Mouse (Mus musculus) c-Kit-positive CD71-negative TER-119-negative erythroid progenitor cells, embryonic 14.5 days (primary cell): ENCODE data around the gene Add2.
A peak's percentile ranks its signal among the peaks of the same experiment; 100 is the strongest.
"Not testable (repeated sequence)": the region's sequence is repeated elsewhere in the genome, so short reads cannot be mapped to it uniquely, and the experiment has no call there.

Source experiments
- DNase-seq: peaks from one replicate; pipeline ENCODE4 v3.0.0-alpha.2; 2013; ENCODE audit warnings: low read depth

The Add2 gene

GRCm38 (mm10) chr6:86028601-86029322 lies at the start of gene Add2:
Gene Add2 (plus strand): TSS chr6:86028681.
- DNase-seq: no peak

GRCm38 (mm10) chr6:85978736-85979135 lies 49.7 kb upstream of the Add2 start:
- not testable (repeated sequence) for DNase-seq

GRCm38 (mm10) chr6:85984351-85984750 lies 44.1 kb upstream of the Add2 start:
- no peak for DNase-seq

DNA sequence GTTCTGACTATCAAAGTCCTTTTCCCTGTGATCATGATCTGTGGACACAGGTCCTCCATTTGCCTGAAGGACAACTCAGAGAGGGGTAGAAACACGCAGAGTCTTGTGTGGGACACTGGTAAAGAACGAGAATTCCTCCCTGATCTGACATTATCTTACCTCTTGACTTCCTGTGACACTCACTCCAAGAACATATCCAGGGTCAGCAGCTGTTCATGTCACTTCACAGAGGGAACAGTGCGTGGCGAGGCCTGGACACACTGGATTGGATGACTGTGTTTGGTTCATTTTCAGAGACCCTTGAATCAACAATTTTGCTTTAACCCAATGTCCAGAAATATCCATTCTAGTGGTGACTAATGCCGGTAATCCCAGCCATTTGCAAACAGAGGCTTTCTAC lies 38.9 kb upstream of the Add2 start:
- DNase-seq: not testable (repeated sequence)

DNA sequence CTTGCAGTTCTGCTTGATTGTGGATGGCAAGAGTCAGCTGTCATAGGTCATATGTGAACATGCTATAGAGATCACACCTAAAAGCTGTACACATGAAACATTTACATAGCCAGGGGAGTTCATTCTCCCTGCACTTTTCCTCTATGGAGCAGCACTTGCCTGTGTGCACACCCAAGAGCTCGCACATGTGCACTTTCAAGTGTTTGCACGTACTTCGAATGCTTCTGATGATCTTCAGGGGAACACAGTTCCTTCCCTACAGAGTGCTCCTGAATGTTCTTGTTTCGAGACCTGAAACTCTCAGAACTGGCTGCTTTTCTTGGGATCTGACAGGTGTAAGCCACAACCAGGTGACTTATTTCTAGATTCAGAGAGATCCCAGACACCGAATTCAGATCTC lies 37.7 kb upstream of the Add2 start:
- not testable (repeated sequence) for DNase-seq

DNA sequence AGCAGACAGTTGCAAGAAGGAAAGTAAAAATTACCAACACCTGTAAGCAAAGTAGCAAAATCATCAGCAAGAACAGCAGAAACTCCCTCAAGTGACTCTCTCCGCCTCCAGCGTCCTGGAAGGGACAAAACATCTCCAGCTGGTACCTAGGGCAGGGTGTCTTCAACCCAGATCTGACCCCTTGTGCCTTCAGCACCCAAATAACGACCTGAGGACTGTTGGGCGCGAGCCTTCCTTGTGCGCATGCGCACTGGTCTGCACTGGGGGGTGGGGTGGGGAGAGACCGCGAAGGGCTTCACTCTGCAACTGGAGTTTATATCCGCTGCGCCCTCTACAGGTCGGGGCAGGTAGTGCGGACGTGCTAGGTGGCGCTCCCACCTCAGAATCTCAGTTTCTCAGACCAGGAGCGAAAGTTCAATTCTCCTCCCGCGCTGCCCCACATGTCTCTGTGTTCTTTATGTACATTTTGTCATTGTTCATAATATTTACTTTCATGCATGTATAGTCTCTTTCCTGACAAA lies 25.0 kb upstream of the Add2 start:
- DNase-seq: no peak

DNA sequence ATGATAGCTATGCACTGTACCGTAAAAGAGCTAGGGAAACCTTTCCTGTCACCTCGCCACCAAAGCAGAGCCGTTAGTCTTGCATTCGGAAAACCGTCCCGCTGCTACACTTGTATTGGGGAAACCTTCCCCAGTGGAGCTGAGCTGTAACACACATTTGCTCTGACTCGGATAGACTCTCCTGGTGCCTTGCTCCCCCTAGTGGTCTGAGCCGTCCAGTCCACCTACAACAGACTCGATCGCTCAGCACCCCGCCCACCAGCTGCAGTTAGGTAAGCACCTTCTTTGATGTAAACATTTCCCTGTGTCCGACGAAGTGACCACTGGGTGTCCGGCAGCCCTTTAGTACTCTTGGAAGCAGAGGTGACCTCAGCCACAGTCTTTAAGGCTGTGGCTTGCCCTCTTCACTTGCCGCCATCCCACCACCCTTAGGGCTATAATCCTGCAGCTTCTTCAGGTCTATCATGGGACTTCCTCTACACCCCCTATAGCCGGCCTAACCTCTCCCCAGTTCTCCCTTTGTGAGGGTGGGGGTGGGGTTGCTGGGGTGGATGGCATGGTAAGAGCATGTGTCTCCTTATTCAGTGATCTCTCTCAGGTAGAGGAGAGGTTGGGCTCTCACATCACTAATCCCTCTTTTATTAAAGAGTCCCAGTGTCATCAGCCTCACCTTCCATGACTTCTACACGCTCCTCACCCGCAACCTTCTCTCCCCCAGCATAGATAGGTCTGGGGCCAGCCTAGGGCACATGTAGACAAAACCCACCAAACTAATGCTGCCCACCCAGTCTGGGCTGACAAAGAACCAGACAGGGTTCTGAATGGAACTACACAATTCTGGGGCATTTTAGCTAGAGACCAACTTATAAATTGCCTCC lies 24.0 kb upstream of the Add2 start:
- DNase-seq: peak; percentile 79

GRCm38 (mm10) chr6:86009980-86010379 lies 18.5 kb upstream of the Add2 start:
- DNase-seq: peak; percentile 29

- not testable (repeated sequence) for DNase-seq
These were observed 13.7 kb upstream of the Add2 start for GRCm38 (mm10) chr6:86014812-86015211.

DNA sequence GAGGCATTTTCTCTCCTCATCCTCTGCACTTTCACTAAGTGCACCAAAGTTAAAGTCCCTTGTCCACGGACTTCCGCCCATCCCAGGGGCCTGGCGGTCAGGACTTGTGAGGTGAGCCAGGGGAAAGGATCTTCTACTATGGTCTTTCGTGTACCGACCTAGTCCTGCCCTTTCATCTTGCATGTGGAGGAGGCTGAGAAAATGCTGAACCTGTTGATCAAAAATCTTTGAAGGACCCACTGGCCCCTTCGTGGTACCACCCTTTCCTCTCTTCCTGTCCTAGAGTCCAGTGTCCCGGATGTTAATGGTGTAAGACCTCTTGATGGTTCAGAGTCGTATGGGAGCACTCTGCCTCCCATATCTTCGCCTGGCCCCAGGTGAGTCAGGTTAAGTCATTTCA lies 12.6 kb upstream of the Add2 start, which contains the start of gene Figla:
TSS of gene Figla (plus strand) at position 301 of the 400 bp plus-strand sequence.
- DNase-seq: no peak

DNA sequence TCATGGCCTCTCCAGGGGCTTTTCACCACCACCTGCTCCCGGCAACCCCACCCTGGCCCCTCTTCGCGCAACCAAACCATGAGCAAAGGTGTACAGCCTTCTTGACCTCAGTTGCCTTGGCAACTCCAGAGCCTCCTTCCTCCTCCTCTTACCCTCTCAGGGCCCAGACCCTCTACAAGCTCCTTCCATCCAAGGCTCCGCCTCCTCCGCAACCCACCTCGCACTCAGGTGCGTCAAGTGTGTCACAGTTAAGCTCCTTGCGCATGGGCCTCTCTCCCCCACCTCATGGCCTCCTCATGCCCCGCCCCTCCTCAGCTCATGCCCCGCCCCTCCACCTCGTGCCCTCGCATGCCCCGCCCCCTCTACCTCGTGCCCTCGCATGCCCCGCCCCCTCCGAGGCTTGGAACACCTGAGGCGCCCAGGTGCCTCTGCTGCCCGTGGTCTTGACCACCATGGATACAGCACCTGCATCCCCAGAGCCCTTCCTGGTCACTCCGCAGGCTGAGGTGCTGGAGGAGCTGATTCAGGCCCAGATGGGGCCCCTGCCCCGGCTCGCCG lies 11.6 kb upstream of the Add2 start:
- no peak for DNase-seq

DNA sequence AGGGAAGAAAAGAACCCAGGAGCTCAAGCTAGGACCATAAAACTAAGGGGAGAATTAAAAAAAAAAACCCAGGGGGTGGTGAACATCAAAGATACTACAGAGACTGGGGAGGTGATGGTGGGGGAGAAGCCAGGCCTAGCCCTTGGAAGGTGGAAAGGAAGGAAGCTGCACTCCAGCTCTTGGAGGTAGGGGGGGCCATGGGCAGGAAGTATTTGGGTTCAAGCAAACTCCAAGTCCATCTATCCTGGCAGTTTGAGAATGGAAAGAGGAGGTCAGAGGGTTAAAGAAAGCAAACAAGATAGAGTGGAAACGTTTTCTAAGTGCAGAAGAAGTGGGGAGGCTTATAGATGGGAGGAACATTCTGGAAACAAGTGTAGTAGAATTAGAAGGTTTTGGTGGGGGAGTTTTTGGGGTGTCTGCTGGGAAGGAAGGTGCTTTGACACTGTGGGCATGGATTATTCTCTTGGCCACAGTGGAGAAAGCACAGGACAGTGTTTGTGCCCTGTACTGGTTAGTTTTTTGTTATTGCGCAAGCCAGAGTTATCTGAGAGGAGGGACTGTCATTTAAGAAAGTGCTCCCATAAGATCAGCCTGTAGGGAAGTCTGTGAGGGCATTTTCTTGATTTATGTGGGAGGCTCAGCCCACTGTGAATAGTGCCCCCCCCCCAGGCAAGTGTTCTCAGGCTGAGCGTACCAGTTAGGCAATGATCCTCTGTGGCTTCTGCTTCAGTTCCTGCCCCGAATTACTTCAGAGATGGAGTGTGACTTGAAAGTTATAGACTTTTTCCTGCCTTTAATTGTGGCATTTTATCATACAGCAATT lies 8.9 kb upstream of the Add2 start:
- DNase-seq: no peak

- peak; percentile 56 for DNase-seq
These were observed 7.5 kb upstream of the Add2 start for GRCm38 (mm10) chr6:86020948-86021347.

DNA sequence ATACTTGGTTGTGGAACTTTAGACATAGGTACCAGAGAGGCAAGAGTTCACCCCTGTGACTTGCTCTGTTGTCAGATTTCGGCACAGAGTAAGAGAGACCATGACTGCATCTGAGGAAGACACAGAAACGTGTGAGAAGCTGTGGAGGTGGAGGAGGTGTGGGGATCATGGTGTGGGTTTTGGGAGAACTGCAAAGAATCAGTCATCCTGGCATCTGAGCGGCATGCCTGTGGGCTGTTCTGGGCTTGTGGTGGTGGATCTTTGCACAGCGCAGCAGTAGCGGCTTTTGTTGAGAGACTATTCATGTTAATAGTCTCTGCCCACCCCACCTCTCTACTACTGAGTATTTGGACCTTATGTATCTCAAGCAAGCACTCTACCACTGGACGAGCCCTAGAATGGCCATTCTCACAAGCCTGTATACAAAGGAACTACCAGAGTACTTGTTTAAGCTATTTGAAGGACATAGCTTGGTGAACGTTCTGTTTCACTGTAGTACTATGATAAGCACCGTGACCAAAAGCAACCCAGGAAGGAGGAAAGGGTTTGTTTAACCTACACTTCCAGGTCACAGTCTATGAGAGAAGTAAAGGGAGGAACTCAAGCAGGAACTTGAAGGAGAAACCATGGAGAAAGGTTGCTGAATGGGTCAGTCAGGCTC lies 1.7 kb upstream of the Add2 start:
- no peak for DNase-seq

GRCm38 (mm10) chr6:86028150-86028549 lies 331 bp upstream of the Add2 start:
- no peak for DNase-seq

DNA sequence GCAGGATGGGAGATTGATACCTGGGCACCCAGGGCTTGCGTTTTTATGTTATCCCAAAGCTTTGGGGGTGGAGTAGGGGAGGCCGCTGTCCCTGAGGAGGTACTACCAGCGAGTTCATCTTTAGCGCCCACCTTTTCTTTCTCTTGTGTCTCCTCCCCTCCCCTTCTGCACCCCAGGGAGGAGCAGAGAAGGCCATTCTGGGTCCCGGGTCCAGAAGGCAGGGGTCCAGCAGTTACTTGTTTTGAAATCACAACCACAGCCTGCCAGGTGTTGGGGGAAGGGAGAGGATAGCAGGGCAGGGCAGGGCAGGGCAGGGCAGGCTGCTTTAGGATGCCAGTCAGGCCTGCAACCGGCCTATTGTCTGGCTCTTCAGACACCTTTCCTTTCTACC lies 837 bp downstream of the Add2 start:
- DNase-seq: no peak

DNA sequence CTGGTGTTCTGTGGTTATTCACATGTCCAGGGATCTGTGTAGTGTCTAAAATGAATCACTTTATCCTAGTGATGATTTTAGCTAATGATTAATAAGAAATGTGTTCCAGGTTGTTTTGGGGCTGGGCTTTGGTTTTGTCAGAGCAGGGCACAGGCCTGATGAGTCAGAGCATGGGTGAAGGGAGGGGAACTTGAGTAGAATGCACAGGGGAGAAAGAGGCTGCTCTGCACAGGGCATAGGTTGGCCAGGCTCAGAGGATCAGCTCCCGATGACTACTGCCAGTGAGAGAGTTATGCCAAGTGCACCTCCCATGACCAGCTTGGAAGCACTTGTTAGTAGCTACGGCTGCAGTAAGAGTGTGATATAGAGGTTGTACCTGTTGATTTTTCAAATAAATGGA lies 3.0 kb downstream of the Add2 start:
- DNase-seq: no peak

GRCm38 (mm10) chr6:86033635-86034034 lies 5.2 kb downstream of the Add2 start:
- no peak for DNase-seq

- DNase-seq: no peak
These were observed 10.4 kb downstream of the Add2 start for GRCm38 (mm10) chr6:86038901-86039300.

DNA sequence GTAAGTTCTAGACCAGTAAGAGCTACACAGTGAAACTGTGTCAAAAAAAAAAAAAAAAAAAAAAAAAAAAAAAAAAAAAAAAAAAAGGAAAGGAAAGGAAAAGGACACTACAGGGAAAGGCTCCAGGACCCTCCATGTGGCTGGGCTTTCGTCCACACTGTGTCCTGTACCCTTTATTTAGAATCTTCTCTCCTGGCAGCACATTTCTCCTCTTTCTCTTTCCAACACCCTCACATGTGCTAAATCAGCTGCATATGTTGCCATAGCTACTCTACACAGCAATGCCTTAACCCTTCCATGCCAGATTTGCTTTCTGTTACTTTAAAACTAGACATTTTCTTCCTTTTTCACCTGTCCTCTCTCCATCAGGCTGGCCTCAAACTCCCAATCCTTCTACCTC lies 11.7 kb downstream of the Add2 start:
- no peak for DNase-seq

GRCm38 (mm10) chr6:86047510-86047909 lies 19.0 kb downstream of the Add2 start:
- no peak for DNase-seq
